Mouse (Mus musculus): ENCODE measurements around the gene Ell2. TPM values are rescaled to one million over a fixed set of nuclear protein-coding genes. Genes with fewer than 3 reads are reported as not detected.

Ell2 gene
- total and polyA plus RNA-seq, 2 experiments from 2014 or later = 2.2 to 3.5 TPM

DNA sequence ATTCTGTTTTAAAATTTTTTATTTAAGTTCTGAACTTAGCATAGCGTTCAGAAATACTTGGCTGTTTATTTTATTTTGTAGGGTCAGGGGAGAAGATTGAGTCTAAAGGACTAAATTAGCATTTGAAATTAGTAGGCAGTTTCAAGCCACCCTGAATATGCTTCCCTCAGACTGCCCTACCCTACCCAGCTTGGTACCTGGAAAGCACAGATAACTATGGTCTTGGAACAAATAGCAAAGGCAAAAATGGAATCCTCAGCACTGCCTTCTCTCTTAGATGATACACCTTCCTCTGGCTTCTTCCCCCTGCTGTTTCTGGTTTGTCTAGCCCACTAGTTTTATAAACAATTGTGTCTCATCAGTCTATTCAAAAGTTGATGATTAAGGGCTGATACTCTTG, 23.3 kb downstream of the Ell2 start:
- ATAC-seq (ENCODE audit: low FRiP score) (no peak), DNase-seq (ENCODE audit: low spot score) (no peak)
- Histone ChIP-seq H3K4me3 (ENCODE audit: low read depth, low read length) (no peak overlapping the region), H3K27ac (ENCODE audit: low read depth, low read length) (no peak overlapping the region), H3K36me3 (ENCODE audit: insufficient read depth, low read length) (no peaks in the 10 kb centered on the region), H3K4me1 (ENCODE audit: insufficient read depth, low read length) (no peaks in the 10 kb centered on the region), H3K27me3 (ENCODE audit: insufficient read depth, low read length) (no peaks in the 10 kb centered on the region), H3K9ac (replicated peaks; ENCODE audit: low read length, poor library complexity, severe bottlenecking) (no peak overlapping the region), H3K9me3 (ENCODE audit: low read length) (no peaks in the 10 kb centered on the region), H3K4me2 (ENCODE audit: low read depth, low read length, poor library complexity, severe bottlenecking) (no peak overlapping the region)
- WGBS = 76% methylated on average over 1 of the region's 1 CpGs
- no peak for TF ChIP-seq CTCF (IDR thresholded peaks at IDR 0.05)

DNA sequence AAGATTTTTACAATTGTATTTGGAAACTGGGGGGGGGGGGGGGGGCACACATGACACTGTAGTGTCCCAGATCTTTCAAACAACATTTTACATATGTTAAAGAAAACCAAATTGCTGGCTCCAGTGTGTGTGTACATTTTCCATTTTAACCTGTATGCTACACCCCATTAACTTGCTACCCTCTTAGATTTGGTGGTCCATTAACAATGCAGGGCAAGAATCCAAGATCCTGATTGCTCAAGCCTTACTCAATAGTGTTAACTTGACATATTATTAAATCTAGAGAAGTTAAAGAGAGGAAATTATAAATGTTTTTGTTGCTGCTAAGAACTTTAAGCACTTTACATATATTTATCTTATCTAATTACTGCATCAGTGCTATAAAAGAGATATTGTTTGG, 24.2 kb downstream of the Ell2 start:
- H3K4me3 ChIP-seq (ENCODE audit: low read depth, low read length) = no peak overlapping the region
- no peaks in the 10 kb centered on the region for H3K4me1 ChIP-seq (ENCODE audit: insufficient read depth, low read length)
- H3K9ac ChIP-seq (replicated peaks; ENCODE audit: low read length, poor library complexity, severe bottlenecking) = no peak overlapping the region
- H3K9me3 ChIP-seq (ENCODE audit: low read length) = no peaks in the 10 kb centered on the region
- no peak for ATAC-seq (ENCODE audit: low FRiP score)
- no peak for DNase-seq (ENCODE audit: low spot score)
- H3K4me2 ChIP-seq (ENCODE audit: low read depth, low read length, poor library complexity, severe bottlenecking) = no peak overlapping the region
- TF ChIP-seq CTCF (IDR thresholded peaks at IDR 0.05) = no peak
- no peaks in the 10 kb centered on the region for H3K36me3 ChIP-seq (ENCODE audit: insufficient read depth, low read length)
- H3K27me3 ChIP-seq (ENCODE audit: insufficient read depth, low read length) = no peaks in the 10 kb centered on the region
- no peak overlapping the region for H3K27ac ChIP-seq (ENCODE audit: low read depth, low read length)

DNA sequence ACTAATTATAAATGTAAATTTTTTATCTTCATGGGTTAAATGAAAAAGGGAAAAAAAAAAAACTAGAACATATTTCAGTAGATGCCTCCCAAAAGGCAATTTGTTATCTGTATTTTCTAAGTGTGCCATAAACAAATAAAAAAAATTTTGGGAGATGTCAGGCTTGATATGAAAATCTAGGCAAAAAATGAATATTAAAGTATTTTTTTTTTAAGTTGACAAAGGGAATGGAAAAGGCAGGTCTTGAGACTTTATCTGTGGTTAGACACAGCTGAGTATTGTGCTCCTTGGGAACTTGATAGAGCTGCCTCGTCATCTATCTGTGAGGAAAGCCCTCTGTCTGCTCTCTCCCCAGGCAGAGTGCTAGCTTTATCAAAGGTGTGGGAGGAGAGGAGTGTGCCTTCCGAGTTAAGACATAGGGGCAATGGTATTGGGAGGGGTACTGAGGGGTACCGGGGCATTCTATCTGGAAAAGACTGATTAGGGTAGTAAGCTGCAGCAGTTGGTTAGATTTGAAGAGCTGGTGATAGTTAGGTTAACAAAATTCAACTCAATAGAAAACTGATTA, 27.1 kb downstream of the Ell2 start:
- Histone ChIP-seq H3K27me3 (ENCODE audit: insufficient read depth, low read length) (no peaks in the 10 kb centered on the region), H3K36me3 (ENCODE audit: insufficient read depth, low read length) (no peaks in the 10 kb centered on the region), H3K4me1 (ENCODE audit: insufficient read depth, low read length) (no peaks in the 10 kb centered on the region), H3K4me3 (ENCODE audit: low read depth, low read length) (no peak overlapping the region), H3K4me2 (ENCODE audit: low read depth, low read length, poor library complexity, severe bottlenecking) (no peak overlapping the region), H3K9me3 (ENCODE audit: low read length) (no peaks in the 10 kb centered on the region), H3K27ac (ENCODE audit: low read depth, low read length) (no peak overlapping the region), H3K9ac (replicated peaks; ENCODE audit: low read length, poor library complexity, severe bottlenecking) (no peak overlapping the region)
- no peak for TF ChIP-seq CTCF (IDR thresholded peaks at IDR 0.05)
- no peak for DNase-seq (ENCODE audit: low spot score)
- WGBS = 79% methylated on average over 3 of the region's 3 CpGs
- ATAC-seq (ENCODE audit: low FRiP score) = no peak

DNA sequence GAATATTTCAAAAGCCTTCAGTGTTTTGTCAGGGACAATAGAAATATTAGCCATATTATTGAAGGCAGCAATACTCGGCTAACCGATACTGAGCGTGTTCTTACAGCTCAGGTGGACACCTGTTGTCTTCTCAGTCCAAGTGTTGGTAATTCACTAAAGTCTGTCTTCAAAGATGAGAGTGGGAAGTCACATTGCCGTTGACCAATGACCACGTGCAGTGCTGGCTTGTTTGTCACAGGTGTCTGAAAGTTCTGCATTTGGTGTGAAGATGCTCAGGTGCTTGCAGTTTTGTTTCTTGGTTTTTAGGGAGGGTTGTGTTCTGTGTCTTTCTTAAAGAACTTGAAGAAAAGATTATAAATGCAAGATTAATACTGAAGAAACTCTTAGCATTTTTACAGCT, 27.7 kb downstream of the Ell2 start:
- H3K4me3 ChIP-seq (ENCODE audit: low read depth, low read length) = no peak overlapping the region
- no peak overlapping the region for H3K9ac ChIP-seq (replicated peaks; ENCODE audit: low read length, poor library complexity, severe bottlenecking)
- H3K27me3 ChIP-seq (ENCODE audit: insufficient read depth, low read length) = no peaks in the 10 kb centered on the region
- no peaks in the 10 kb centered on the region for H3K36me3 ChIP-seq (ENCODE audit: insufficient read depth, low read length)
- WGBS = 93% methylated on average over 5 of the region's 5 CpGs
- ATAC-seq (ENCODE audit: low FRiP score) = no peak
- H3K27ac ChIP-seq (ENCODE audit: low read depth, low read length) = no peak overlapping the region
- H3K9me3 ChIP-seq (ENCODE audit: low read length) = no peaks in the 10 kb centered on the region
- DNase-seq (ENCODE audit: low spot score) = no peak
- H3K4me2 ChIP-seq (ENCODE audit: low read depth, low read length, poor library complexity, severe bottlenecking) = no peak overlapping the region
- no peaks in the 10 kb centered on the region for H3K4me1 ChIP-seq (ENCODE audit: insufficient read depth, low read length)
- TF ChIP-seq CTCF (IDR thresholded peaks at IDR 0.05) = no peak

DNA sequence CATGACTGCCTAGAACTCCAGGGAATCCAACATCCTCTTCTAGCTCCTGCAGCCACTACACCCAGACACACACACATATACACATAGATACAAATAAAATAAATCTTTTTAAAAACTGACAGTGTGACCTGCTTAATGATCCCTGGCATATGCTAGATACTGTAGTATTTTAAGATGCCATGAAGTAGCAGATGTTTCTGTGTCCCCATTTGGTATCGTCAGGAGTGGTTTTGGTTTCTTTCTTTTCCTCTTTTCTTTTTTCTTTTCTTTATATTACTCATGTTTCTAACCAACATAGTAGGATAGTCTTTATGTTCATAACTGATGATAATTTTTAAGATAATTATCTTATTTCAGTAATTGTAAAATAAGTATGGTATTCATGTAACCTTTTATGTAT, 29.0 kb downstream of the Ell2 start:
- no peak overlapping the region for H3K4me2 ChIP-seq (ENCODE audit: low read depth, low read length, poor library complexity, severe bottlenecking)
- ATAC-seq (ENCODE audit: low FRiP score) (no peak), DNase-seq (ENCODE audit: low spot score) (no peak)
- WGBS = 95% methylated on average over 1 of the region's 1 CpGs
- H3K27me3 ChIP-seq (ENCODE audit: insufficient read depth, low read length) = no peaks in the 10 kb centered on the region
- no peak overlapping the region for H3K27ac ChIP-seq (ENCODE audit: low read depth, low read length)
- no peaks in the 10 kb centered on the region for H3K9me3 ChIP-seq (ENCODE audit: low read length)
- no peak for TF ChIP-seq CTCF (IDR thresholded peaks at IDR 0.05)
- no peak overlapping the region for H3K4me3 ChIP-seq (ENCODE audit: low read depth, low read length)
- no peak overlapping the region for H3K9ac ChIP-seq (replicated peaks; ENCODE audit: low read length, poor library complexity, severe bottlenecking)
- H3K36me3 ChIP-seq (ENCODE audit: insufficient read depth, low read length) = no peaks in the 10 kb centered on the region
- no peaks in the 10 kb centered on the region for H3K4me1 ChIP-seq (ENCODE audit: insufficient read depth, low read length)

DNA sequence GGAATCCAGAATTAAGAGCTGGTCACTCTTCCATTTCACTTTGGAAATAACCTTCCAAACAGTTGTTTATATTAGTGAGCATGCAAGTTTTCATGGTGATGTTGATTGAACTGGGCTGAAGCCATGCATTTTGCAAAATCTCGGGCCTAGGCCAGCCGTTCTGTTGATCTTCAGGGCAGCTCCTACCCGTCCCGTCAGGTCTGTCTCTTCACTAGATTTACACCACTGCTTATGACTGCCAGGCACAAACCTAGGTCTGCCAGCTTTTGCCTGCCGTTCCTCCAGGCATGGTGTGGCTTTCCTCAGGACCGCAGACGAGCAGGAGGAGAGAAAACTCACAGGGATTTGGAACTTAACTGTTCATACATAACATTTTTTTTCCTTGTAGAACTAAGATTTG, 31.4 kb downstream of the Ell2 start:
- 92% methylated on average over 7 of the region's 7 CpGs for WGBS

More for the DNA sequence above, 31.4 kb downstream of the Ell2 start:
- ATAC-seq (ENCODE audit: low FRiP score) = no peak
- no peak overlapping the region for H3K9ac ChIP-seq (replicated peaks; ENCODE audit: low read length, poor library complexity, severe bottlenecking)
- no peak for TF ChIP-seq CTCF (IDR thresholded peaks at IDR 0.05)
- no peaks in the 10 kb centered on the region for H3K27me3 ChIP-seq (ENCODE audit: insufficient read depth, low read length)
- DNase-seq (ENCODE audit: low spot score) = no peak
- no peak overlapping the region for H3K4me2 ChIP-seq (ENCODE audit: low read depth, low read length, poor library complexity, severe bottlenecking)
- no peaks in the 10 kb centered on the region for H3K9me3 ChIP-seq (ENCODE audit: low read length)
- H3K27ac ChIP-seq (ENCODE audit: low read depth, low read length) = no peak overlapping the region
- H3K4me3 ChIP-seq (ENCODE audit: low read depth, low read length) = no peak overlapping the region
- no peaks in the 10 kb centered on the region for H3K36me3 ChIP-seq (ENCODE audit: insufficient read depth, low read length)
- no peaks in the 10 kb centered on the region for H3K4me1 ChIP-seq (ENCODE audit: insufficient read depth, low read length)

Data from midbrain, postnatal 0 days (tissue).